Mouse (Mus musculus) Patski (cell line): Measurements from ENCODE around the gene Wdr34. TPM values are rescaled to one million over a fixed set of nuclear protein-coding genes. Genes with fewer than 3 reads are reported as not detected.
A peak's percentile ranks its signal among the peaks of the same experiment; 100 is the strongest.

ENCODE experiments used
- ATAC-seq: fragments of 100-300 bp; one replicate; pipeline ENCODE4 v1.8.0; 2021
- CTCF ChIA-PET: fragments of 350-600 bp; sonication (Branson Sonifier 250); formaldehyde crosslinking; loops from one replicate; lab custom pipeline; 2022; ENCODE audit warnings: inconsistent platforms; lab: Charles Lee
- POLR2A ChIA-PET: fragments of 350-600 bp; sonication (Branson Sonifier 250); formaldehyde crosslinking; loops from one replicate; lab custom pipeline; 2022; ENCODE audit warnings: antibody characterized with exemption, inconsistent platforms; lab: Charles Lee
- DNase-seq: peaks from one replicate; pipeline ENCODE4 v3.0.0-alpha.2; 2011; ENCODE audit warnings: low read depth, low spot score
- H3K27me3 ChIP-seq: fragments of 371-371 bp; one replicate; pipeline ENCODE4 v1.5.1; 2021
- CTCF ChIP-seq: fragments of 100-300 bp; IDR thresholded peaks from one replicate; pipeline ENCODE4 v1.5.1; 2021
- in situ Hi-C: fragments of 300-500 bp; cut with MboI; formaldehyde crosslinking; loops from 3 replicates; pipeline ENCODE4 v1.11.1; 2018; ENCODE audit warnings: low pct_unique_long_range_greater_than_20kb, mixed read lengths
- polyA plus RNA-seq: library from polyadenylated mRNA; unstranded; gene quantifications from one replicate; pipeline ENCODE4 v1.2.3, GENCODE M21; 2021

Wdr34 gene
- 63.5 TPM for polyA plus RNA-seq

DNA sequence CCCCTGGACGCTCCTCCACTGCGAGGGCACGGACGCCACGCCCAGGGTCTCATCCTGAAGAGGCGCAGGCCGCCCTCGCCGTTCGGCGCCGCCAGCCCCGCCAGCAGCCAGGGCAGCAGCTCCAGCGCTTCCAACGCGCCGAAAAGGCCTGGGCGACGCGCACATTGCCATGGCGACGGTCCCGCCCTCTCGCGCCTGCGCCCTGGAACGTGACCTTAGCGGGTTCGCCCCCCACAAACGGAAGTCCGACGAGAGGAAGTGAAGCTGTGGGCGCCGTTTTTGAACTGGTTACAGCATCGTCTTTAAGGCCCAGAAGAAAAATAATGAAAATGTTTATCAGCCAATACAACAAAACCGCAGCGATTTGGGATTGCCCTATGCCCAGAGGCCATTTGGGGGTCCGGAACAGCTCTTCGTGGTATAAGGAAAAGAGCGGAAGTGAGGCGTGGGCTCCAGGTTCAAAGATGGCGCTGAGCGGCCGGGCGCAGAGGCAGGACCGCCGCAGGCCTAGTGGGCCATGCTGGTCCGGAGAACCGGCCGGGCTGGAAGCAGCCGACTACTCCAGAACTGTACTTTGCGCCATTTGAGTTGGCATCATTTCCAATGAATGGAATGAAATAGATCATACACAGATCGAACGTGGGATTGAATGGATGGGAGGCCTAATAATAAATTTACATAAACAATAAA, at the start of gene Wdr34:
Gene Wdr34, minus strand, starts transcription at position 183 of the 690 bp plus-strand sequence.
- POLR2A ChIA-PET = no interaction called here
- in situ Hi-C loops = loop anchor here (5.0 kb wide), 1 partner anchor 48 kb away; no protein-coding TSS in a partner anchor
- CTCF ChIA-PET = interaction anchor here (1.2 kb wide), 1 partner anchor 14 kb away, joined by 3 read pairs; no protein-coding TSS in a partner anchor
- no peaks in the 10 kb centered on the region for H3K27me3 ChIP-seq
- peak; percentile 69 for ATAC-seq
- DNase-seq = peak; percentile 83
- no peak for TF ChIP-seq CTCF

DNA sequence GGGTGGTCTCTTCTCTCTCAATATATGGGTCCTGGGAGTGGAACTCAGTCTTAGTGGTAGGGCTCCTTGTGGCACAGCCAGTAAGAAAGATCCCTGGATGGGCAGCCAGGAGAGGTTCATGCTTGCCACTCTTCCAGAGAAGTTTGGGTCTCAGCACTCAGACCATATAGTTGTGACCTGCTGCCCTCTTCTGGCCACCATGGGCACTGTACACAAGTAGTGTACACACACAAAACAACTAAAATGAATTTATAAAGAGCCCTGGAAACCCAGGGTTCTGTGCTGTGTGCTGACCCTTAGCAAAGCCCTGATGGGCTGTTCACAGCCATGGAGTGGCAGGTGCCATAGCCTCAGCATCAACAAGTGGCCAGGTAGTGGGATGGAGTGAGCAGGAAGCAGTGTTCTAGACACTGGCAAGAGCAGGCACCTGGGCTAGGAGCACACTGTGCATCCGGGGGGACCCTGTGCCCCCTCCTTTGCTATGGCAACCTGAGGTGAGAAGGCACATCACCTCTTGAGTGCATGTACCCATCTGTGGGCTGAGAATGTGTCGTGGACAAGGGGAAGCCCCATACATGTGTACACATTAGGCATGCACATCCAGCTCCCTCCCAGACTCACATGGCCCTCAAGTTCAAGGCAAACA, 47.3 kb upstream of the Wdr34 start:
- ChIA-PET CTCF (no interaction called here), POLR2A (no interaction called here)
- no peak for TF ChIP-seq CTCF
- DNase-seq (no peak), ATAC-seq (no peak)
- no peaks in the 10 kb centered on the region for H3K27me3 ChIP-seq
- in situ Hi-C loops = loop anchor here (5.0 kb wide), 1 partner anchor 49 kb away; the partner anchor contains the start of gene Wdr34

DNA sequence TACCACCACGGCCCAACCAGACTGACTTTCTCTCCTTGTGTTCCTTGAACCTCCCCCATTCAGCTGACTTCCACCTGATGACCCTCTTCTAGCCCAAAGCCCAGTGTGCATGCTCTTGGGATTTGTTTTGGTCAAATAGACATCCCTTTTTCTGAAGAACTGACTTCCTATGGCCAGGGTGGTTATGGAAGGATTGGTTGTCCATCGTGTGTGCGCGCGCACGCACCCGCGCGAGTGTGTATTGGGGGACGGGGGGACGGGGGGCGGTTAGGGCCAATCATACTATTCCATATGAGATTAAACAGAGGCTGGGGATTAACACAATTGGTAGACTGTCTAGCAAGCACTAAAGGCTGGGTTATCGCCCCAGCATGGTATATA, 45.5 kb upstream of the Wdr34 start:
- CTCF ChIA-PET = interaction anchor here (1.2 kb wide), 1 partner anchor 17 kb away, joined by 3 read pairs; the partner anchor contains the start of gene Pkn3
- H3K27me3 ChIP-seq = no peaks in the 10 kb centered on the region
- in situ Hi-C loops = no loop called here
- POLR2A ChIA-PET = interaction anchor here (1.5 kb wide), 1 partner anchor 52 kb away, joined by 4 read pairs; no protein-coding TSS in a partner anchor
- ATAC-seq = no peak
- DNase-seq = no peak
- TF ChIP-seq CTCF = no peak

DNA sequence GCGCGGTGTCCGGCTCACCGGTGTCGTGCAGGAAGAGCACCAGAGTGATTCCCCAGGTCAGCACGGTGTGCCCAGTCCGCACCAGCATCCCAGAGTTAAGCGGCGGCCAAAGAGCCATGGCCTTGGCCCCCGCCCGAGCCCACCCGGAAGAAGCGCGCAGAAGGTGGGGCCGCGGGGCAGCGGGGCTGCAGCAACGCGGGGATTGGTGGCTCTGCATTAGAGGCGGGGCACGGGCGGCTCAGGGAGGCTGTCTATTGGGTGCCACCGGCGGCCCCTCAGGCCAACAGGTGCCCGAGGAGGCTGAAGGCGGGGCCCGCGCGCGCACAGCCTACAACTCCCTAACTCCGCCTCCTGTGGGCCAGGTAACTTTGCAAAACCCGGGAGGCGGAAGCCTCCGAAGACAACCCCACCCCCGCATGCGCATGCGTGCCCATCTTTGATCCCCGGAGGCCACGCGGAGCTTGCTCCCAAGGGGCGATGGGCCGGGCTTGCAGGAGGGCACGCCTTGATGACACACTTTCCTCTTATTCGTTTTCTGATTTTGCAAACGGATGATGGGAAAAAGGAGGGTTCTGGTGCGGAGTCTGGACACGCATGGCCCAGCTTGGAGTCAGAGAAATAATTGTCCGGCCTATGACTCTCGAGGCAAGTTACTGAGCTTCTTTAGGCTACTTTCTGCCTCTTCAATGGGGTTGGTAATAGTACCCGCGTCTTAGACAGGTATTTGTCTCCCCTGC, 45.0 kb upstream of the Wdr34 start, which contains the start of gene Zdhhc12:
Gene Zdhhc12, minus strand, starts transcription at position 178 of the 737 bp plus-strand sequence.
- no peak for TF ChIP-seq CTCF
- ATAC-seq (peak; percentile 90), DNase-seq (peak; percentile 89)
- in situ Hi-C loops = no loop called here
- CTCF ChIA-PET = interaction anchor here (1.2 kb wide), 1 partner anchor 16 kb away, joined by 3 read pairs; the partner anchor contains the start of gene Pkn3
- POLR2A ChIA-PET = interaction anchor here (1.5 kb wide), 1 partner anchor 51 kb away, joined by 4 read pairs; no protein-coding TSS in a partner anchor
- no peaks in the 10 kb centered on the region for H3K27me3 ChIP-seq

DNA sequence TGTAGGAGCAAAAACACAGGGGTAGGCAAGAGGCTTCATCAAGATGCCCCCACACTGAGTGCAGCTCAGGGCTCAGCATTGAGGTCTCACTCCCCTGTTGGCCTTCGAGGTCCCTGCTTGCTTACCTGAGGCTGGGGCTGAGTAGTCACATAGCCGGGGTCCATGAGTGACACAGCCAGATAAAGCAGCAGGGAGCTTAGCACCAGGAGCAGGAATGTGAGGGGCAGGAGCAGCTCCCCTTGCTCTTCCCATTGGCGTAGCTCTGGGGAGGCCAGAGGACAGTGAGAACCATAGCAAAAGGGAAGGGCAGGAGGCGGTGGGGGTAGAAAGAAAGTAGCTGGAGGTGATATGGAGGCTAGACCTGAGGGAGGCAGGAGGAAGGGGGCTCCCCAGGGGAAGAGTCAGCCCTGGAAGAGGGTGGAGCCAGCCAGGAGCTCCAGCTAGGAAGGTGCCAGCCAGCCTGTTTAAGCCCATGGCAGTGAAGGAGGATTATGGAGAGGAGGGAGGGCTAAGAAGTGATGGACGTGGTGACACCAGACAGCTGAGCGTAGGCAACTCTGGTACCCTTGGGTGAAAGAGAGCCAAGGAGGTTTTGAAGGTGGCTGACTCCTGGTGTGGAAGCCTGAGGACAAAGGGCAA, 43.7 kb upstream of the Wdr34 start:
- CTCF ChIA-PET = interaction anchor here (0.8 kb wide), 1 partner anchor 14 kb away, joined by 3 read pairs; no protein-coding TSS in a partner anchor
- TF ChIP-seq CTCF = no peak
- DNase-seq = no peak
- POLR2A ChIA-PET = interaction anchor here (0.9 kb wide), 1 partner anchor 11 kb away, joined by 3 read pairs; no protein-coding TSS in a partner anchor
- H3K27me3 ChIP-seq = no peaks in the 10 kb centered on the region
- in situ Hi-C loops = no loop called here
- no peak for ATAC-seq

DNA sequence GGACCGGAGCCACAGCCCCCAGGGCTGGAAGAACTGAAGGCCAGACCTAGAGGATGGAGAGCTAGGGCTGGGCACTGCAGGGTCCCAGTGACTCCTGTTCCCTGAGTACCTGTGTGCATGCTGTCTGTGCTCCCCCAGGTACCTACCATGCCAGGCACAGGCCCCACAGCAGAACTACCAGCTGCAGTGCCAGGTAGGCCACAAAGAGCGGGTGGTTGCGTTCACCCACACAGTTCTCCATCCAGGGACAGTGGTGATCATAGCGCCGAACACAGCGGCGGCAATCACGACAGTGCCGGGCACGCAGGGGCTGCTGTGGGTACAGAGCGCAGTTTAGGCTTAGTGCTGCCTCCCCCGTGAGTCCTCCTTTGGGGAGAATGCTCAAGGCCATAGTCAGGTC, 42.8 kb upstream of the Wdr34 start:
- ATAC-seq (no peak), DNase-seq (no peak)
- ChIA-PET CTCF (no interaction called here), POLR2A (no interaction called here)
- no peaks in the 10 kb centered on the region for H3K27me3 ChIP-seq
- TF ChIP-seq CTCF = no peak
- in situ Hi-C loops = no loop called here

DNA sequence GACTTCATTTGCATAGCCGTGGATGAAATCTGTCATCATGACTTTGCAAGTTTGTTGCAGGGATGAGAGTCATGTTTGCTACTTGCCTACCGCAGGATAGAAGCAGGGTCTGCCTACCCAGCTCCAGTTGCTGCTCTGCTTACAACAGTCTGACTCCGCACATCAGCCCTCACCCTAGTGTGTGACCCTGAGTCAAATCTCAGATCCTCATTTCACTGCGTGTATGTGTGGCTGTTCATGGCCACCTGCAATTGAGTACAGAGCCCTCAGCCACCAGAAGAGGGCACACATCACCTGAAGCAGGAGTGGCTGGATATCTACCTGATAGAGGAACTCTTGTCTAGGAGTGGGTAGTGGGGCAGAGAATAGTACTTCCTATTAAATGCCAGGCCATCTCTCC, 38.6 kb upstream of the Wdr34 start:
- in situ Hi-C loops = no loop called here
- H3K27me3 ChIP-seq = no peaks in the 10 kb centered on the region
- CTCF ChIA-PET = interaction anchor here (1.5 kb wide), 1 partner anchor 10 kb away, joined by 5 read pairs; no protein-coding TSS in a partner anchor
- ATAC-seq (no peak), DNase-seq (no peak)
- POLR2A ChIA-PET = no interaction called here
- no peak for TF ChIP-seq CTCF

DNA sequence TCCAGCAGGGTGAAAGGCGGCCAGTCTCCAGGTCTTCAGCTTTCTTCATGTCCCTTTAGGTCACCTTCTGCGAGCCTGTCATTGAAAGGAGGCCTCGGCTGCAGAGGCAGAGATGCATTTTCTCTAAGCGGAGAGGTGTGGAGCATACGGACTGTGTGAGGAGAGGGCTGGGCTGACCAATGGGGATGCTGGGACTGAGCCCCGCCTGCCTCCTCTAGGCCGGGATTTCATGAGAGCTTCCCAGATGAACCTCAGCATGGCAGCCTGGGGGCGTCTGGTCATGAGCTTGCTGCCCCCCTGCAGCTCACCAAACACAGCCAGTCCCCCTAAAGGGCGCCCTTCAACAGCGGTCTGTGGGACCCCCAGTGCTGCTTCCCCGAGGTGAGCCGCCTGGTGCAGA, 36.0 kb upstream of the Wdr34 start:
- CTCF ChIA-PET = no interaction called here
- POLR2A ChIA-PET = no interaction called here
- DNase-seq (no peak), ATAC-seq (no peak)
- in situ Hi-C loops = no loop called here
- no peak for TF ChIP-seq CTCF
- H3K27me3 ChIP-seq = no peaks in the 10 kb centered on the region

DNA sequence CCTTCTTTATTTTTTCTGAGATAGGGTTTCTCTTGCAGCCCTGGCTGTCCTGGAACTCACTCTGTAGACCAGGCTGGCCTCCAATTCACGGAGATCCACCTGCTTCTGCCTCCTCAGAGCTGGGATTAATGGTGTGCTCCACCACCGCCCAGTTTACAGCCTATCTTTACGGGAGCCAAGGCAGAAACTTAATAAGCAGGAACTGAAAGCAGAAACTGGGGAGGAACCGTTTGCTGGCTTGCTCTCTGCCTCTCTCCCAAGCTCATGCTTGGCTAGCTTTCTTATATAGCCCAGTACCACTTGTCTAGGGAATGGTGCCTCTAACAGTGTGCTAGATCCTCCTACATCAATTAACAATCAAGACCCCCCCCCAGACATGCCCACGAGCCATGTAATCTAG, 35.4 kb upstream of the Wdr34 start:
- ChIA-PET POLR2A (no interaction called here), CTCF (no interaction called here)
- TF ChIP-seq CTCF = no peak
- ATAC-seq (no peak), DNase-seq (no peak)
- in situ Hi-C loops = no loop called here
- H3K27me3 ChIP-seq = no peaks in the 10 kb centered on the region

DNA sequence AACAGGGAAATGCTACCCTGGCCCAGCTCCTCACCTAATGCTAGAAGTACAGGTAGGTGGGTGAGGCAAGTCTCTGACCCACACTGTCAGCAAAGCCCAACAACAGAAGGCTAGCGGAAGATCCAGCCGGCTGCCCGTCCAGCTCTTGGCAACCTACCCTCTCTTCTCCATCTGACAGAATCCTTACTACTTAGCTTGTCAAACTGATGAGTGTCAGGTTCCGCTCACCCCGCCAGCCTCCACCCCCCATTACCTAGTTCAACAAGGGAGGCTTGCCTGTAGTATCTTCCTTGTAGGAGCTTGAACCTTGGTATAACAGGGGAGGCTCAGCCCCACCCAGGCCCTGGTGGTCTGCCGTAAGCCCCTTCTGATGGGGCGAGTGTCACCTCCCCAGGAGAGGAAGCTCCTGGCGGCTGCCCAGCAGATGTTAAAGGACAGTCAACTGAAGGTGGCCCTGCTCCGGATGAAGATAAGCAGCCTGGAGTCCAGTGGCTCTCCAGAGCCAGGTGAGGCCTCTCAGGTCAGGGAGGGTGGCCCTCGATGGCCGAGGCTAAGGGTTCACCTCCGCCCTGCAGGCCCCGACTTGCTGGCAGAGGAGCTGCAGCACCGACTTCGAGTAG, 31.6 kb upstream of the Wdr34 start:
- POLR2A ChIA-PET = interaction anchor here (0.9 kb wide), 1 partner anchor 12 kb away, joined by 3 read pairs; no protein-coding TSS in a partner anchor
- DNase-seq = no peak
- in situ Hi-C loops = no loop called here
- CTCF ChIA-PET = interaction anchor here (1.3 kb wide), 1 partner anchor 9 kb away, joined by 3 read pairs; no protein-coding TSS in a partner anchor
- ATAC-seq = no peak
- no peaks in the 10 kb centered on the region for H3K27me3 ChIP-seq
- no peak for TF ChIP-seq CTCF
